ENCODE assay signal across 8 mouse cellular contexts in the genomic region with DNA sequence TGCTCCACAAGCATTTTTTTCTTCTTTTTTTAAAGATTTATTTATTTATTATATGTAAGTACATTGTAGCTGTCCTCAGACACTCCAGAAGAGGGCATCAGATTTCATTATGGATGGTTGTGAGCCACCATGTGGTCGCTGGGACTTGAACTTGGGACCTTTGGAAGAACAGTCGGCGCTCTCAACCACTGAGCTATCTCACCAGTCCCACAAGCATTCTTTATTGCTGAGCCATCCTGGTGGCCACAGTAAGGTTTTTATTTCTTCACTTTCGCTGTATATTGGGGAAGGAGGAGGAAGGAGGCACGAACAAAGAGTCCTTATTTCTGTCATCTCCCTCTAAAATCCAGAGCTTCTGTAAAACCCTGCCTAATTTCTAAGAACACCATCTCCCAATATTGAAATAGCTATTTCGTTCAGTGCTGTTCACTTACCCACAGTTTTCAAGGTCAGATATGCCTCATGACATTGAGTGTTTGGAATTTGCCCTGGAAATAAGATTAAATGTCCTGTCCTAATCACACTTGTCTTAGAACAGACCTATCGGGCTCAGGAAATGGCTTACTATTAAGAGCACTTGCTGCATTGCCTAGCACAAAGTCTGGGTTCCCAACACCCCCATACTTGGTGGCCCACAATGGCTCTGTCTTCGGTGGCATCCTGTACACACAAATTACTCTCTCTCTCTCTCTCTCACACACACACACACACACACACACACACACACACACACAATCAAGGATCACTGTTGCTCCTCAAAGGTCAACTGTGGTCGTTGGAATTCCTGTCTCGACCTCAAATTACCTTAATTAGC. TPM values are rescaled to one million over a fixed set of nuclear protein-coding genes. Genes with fewer than 3 reads are reported as not detected.
A peak's percentile ranks its signal among the peaks of the same experiment; 100 is the strongest.
DNase-seq lines count a peak whose midpoint lies in the region; ATAC-seq and TF ChIP-seq lines count a peak whose summit lies in the region.

No protein-coding gene starts in this region.

- H3K9ac ChIP-seq in heart, embryonic 13.5 days: peak overlapping the region; percentile 84
- peak overlapping the region; percentile 54 for H3K9ac ChIP-seq in forebrain, embryonic 15.5 days (replicated peaks)
- H3K9ac ChIP-seq in liver, embryonic 13.5 days: peak overlapping the region; percentile 79

- no peak for DNase-seq in heart, adult 11 months
- no peak for DNase-seq in G1E (ENCODE audit: low spot score)
- DNase-seq in liver, embryonic 13.5 days: no peak
- no peak for DNase-seq in layer of hippocampus, adult 9-10 months (ENCODE audit: low spot score)
- DNase-seq in left cerebral cortex, adult 18-20 months (ENCODE audit: low spot score in 2 of 2): no peak
- no peak for DNase-seq in spleen, adult 12 weeks (ENCODE audit: low spot score)

- peak overlapping the region; percentile 100 for H3K4me3 ChIP-seq in heart, embryonic 13.5 days
- peak overlapping the region; percentile 97 for H3K4me3 ChIP-seq in G1E (ENCODE audit: low read depth, low read length)
- peak overlapping the region; percentile 95 for H3K4me3 ChIP-seq in forebrain, embryonic 15.5 days
- H3K4me3 ChIP-seq in liver, embryonic 13.5 days (replicated peaks): peak overlapping the region; percentile 92

- no peaks in the 10 kb centered on the region for H3K27me3 ChIP-seq in heart, embryonic 13.5 days (replicated peaks)
- no peaks in the 10 kb centered on the region for H3K27me3 ChIP-seq in G1E (ENCODE audit: insufficient read depth, low read length)
- H3K27me3 ChIP-seq in forebrain, embryonic 15.5 days: no peaks in the 10 kb centered on the region
- no peaks in the 10 kb centered on the region for H3K27me3 ChIP-seq in liver, embryonic 13.5 days

- H3K9me3 ChIP-seq in heart, embryonic 13.5 days: no peaks in the 10 kb centered on the region
- H3K9me3 ChIP-seq in G1E (replicated peaks): no peaks in the 10 kb centered on the region
- H3K9me3 ChIP-seq in forebrain, embryonic 15.5 days: no peaks in the 10 kb centered on the region
- H3K9me3 ChIP-seq in liver, embryonic 13.5 days (replicated peaks): no peaks in the 10 kb centered on the region

- WGBS in heart, embryonic 13.5 days: 54% methylated on average over 10 of the region's 10 CpGs
- WGBS in forebrain, embryonic 15.5 days: 57% methylated on average over 10 of the region's 10 CpGs
- WGBS in liver, embryonic 13.5 days (ENCODE audit: insufficient replicate concordance): 52% methylated on average over 10 of the region's 10 CpGs

- peaks cover 36% of the 10 kb centered on the region for H3K4me1 ChIP-seq in heart, embryonic 13.5 days
- peaks cover 63% of the 10 kb centered on the region for H3K4me1 ChIP-seq in G1E (ENCODE audit: insufficient read depth, low read depth, low read length)
- H3K4me1 ChIP-seq in forebrain, embryonic 15.5 days: peaks cover 30% of the 10 kb centered on the region
- peaks cover 64% of the 10 kb centered on the region for H3K4me1 ChIP-seq in liver, embryonic 13.5 days (replicated peaks)

- peak overlapping the region; percentile 97 for H3K27ac ChIP-seq in heart, embryonic 13.5 days (replicated peaks)
- peak overlapping the region; percentile 88 for H3K27ac ChIP-seq in forebrain, embryonic 15.5 days (replicated peaks)
- H3K27ac ChIP-seq in liver, embryonic 13.5 days: peak overlapping the region; percentile 90

- no peak for ATAC-seq in heart, embryonic 13.5 days (ENCODE audit: extremely low read depth, insufficient number of reproducible peaks, low FRiP score, low TSS enrichment)
- ATAC-seq in G1E (ENCODE audit: extremely low read depth, insufficient number of reproducible peaks, low FRiP score, poor library complexity, severe bottlenecking): no peak
- ATAC-seq in forebrain, embryonic 15.5 days (replicated peaks): no peak; the same call in 1 of the 2 replicates
- ATAC-seq in liver, embryonic 13.5 days (ENCODE audit: low read depth): no peak

- no peak for TF ChIP-seq CTCF in G1E (IDR thresholded peaks at IDR 0.05; ENCODE audit: low read depth, low read length)

- peaks cover 31% of the 10 kb centered on the region for H3K36me3 ChIP-seq in heart, embryonic 13.5 days
- H3K36me3 ChIP-seq in G1E (replicated peaks): peaks cover 37% of the 10 kb centered on the region
- peaks cover 20% of the 10 kb centered on the region for H3K36me3 ChIP-seq in forebrain, embryonic 15.5 days
- peaks cover 34% of the 10 kb centered on the region for H3K36me3 ChIP-seq in liver, embryonic 13.5 days

- H3K4me2 ChIP-seq in heart, embryonic 13.5 days: peak overlapping the region; percentile 90
- peak overlapping the region; percentile 53 for H3K4me2 ChIP-seq in forebrain, embryonic 15.5 days (replicated peaks)
- H3K4me2 ChIP-seq in liver, embryonic 13.5 days: peak overlapping the region; percentile 76

RNA-seq across cellular contexts. Expression of gene Rsrp1, which starts 1.1 kb away (rescaled TPM):
- 325 and 327 TPM in 2 replicates for polyA plus RNA-seq in heart, embryonic 13.5 days (2015; fragmentation: Nextera tagmentation; extraction: Ambion mirVana)
- total RNA-seq in G1E (2014; fragmentation: Nextera tagmentation): 260 and 286 TPM in 2 replicates
- total RNA-seq in G1E (2017): 446 and 492 TPM in 2 replicates
- polyA plus RNA-seq in G1E (2012): 468 and 529 TPM in 2 replicates
- 555 and 574 TPM in 2 replicates for polyA plus RNA-seq in forebrain, embryonic 15.5 days (2015; fragmentation: Nextera tagmentation; extraction: Ambion mirVana)
- polyA plus RNA-seq in liver, embryonic 13.5 days (2015; fragmentation: Nextera tagmentation; extraction: Ambion mirVana): 232 and 286 TPM in 2 replicates
- total RNA-seq in left cerebral cortex, adult 18-20 months (2021): 100 to 1,000 TPM; 248 to 297 TPM

RNA-seq across cellular contexts. Expression of gene Tmem50a, which starts 7.5 kb away (rescaled TPM):
- 132 and 149 TPM in 2 replicates for polyA plus RNA-seq in heart, embryonic 13.5 days (2015; fragmentation: Nextera tagmentation; extraction: Ambion mirVana)
- 174 and 225 TPM in 2 replicates for total RNA-seq in G1E (2014; fragmentation: Nextera tagmentation)
- total RNA-seq in G1E (2017): 218 and 250 TPM in 2 replicates
- 8.0 and 10.3 TPM in 2 replicates for polyA plus RNA-seq in G1E (2012)
- 193 and 194 TPM in 2 replicates for polyA plus RNA-seq in forebrain, embryonic 15.5 days (2015; fragmentation: Nextera tagmentation; extraction: Ambion mirVana)
- polyA plus RNA-seq in liver, embryonic 13.5 days (2015; fragmentation: Nextera tagmentation; extraction: Ambion mirVana): 83.1 and 92.7 TPM in 2 replicates
- 100 to 1,000 TPM; 119 to 127 TPM for total RNA-seq in left cerebral cortex, adult 18-20 months (2021)

RNA-seq across cellular contexts. Expression of gene Syf2, which starts 8.4 kb away (rescaled TPM):
- 53.0 and 55.6 TPM in 2 replicates for polyA plus RNA-seq in heart, embryonic 13.5 days (2015; fragmentation: Nextera tagmentation; extraction: Ambion mirVana)
- total RNA-seq in G1E (2014; fragmentation: Nextera tagmentation) (48.8 and 49.0 TPM in 2 replicates), G1E (2017) (175 and 187 TPM in 2 replicates)
- polyA plus RNA-seq in G1E (2012): 36.7 and 52.3 TPM in 2 replicates
- 75.1 and 77.3 TPM in 2 replicates for polyA plus RNA-seq in forebrain, embryonic 15.5 days (2015; fragmentation: Nextera tagmentation; extraction: Ambion mirVana)
- polyA plus RNA-seq in liver, embryonic 13.5 days (2015; fragmentation: Nextera tagmentation; extraction: Ambion mirVana): 61.7 and 77.5 TPM in 2 replicates
- 10 to 100 TPM; 59.9 to 63.6 TPM for total RNA-seq in left cerebral cortex, adult 18-20 months (2021)

RNA-seq across cellular contexts. Expression of gene Rhd, which starts 58.0 kb away (rescaled TPM):
- 13.0 and 19.3 TPM in 2 replicates for polyA plus RNA-seq in heart, embryonic 13.5 days (2015; fragmentation: Nextera tagmentation; extraction: Ambion mirVana)
- total RNA-seq in G1E (2014; fragmentation: Nextera tagmentation) (3.2 and 69.7 TPM in 2 replicates), G1E (2017) (9.8 and 12.4 TPM in 2 replicates)
- 2.9 and 3.3 TPM in 2 replicates for polyA plus RNA-seq in G1E (2012)
- polyA plus RNA-seq in forebrain, embryonic 15.5 days (2015; fragmentation: Nextera tagmentation; extraction: Ambion mirVana): 0.41 and 0.47 TPM in 2 replicates
- polyA plus RNA-seq in liver, embryonic 13.5 days (2015; fragmentation: Nextera tagmentation; extraction: Ambion mirVana): 545 and 561 TPM in 2 replicates
- not detected for total RNA-seq in left cerebral cortex, adult 18-20 months (2021)
